9 mouse cellular contexts compared by ENCODE assay signal in the genomic region with DNA sequence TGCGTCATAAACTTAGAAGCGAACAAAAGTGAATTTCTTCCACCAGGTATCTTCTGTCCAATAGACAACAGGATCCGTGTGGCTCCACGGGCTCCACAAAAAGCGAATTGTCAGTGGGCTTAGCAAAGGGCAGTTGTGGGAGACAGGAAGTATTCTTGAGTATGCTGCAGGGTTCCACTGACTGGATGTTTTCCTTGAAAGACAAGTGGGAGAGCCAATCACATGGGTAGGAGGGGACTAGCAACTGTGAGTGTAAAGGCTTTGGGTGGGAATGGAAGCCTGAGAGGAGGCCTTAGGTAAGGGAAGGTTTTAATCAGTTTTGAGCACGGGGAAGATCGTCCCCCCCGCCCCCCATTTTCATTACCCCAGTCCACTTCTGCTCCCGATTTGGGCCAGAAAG. TPM values are rescaled to one million over a fixed set of nuclear protein-coding genes. Genes with fewer than 3 reads are reported as not detected.
DNase-seq lines count a peak whose midpoint lies in the region; ATAC-seq and TF ChIP-seq lines count a peak whose summit lies in the region.
"Had no signal": no experiment of that assay in that cellular context is flagged by ENCODE, and none has a peak within 500 bp of the region (broad histone marks: within the 10 kb centered on the region; RNA-seq: fewer than 3 reads in every experiment).

No protein-coding gene starts in this region.

- no peak for TF ChIP-seq CTCF in forebrain, postnatal 0 days (IDR thresholded peaks at IDR 0.05; ENCODE audit: low read depth)

- H3K4me2 ChIP-seq in kidney, embryonic 14.5 days (replicated peaks; ENCODE audit: low read depth, low read length): no peak overlapping the region
- H3K4me2 ChIP-seq in forebrain, postnatal 0 days (ENCODE audit: low read depth): no peak overlapping the region
- H3K4me2 ChIP-seq: liver, embryonic 13.5 days had no signal

- H3K36me3 ChIP-seq in kidney, embryonic 14.5 days (ENCODE audit: control insufficient read depth, insufficient read depth, low read length): no peaks in the 10 kb centered on the region
- H3K36me3 ChIP-seq in forebrain, postnatal 0 days (ENCODE audit: insufficient read depth): no peaks in the 10 kb centered on the region
- H3K36me3 ChIP-seq: liver, embryonic 13.5 days had no signal

- H3K9me3 ChIP-seq in kidney, embryonic 14.5 days (ENCODE audit: control insufficient read depth, low read length): no peaks in the 10 kb centered on the region
- H3K9me3 ChIP-seq in forebrain, postnatal 0 days (ENCODE audit: low read length): no peaks in the 10 kb centered on the region
- H3K9me3 ChIP-seq: liver, embryonic 13.5 days had no signal

- 67% methylated on average over 9 of the region's 9 CpGs for WGBS in kidney, embryonic 14.5 days
- 75% methylated on average over 9 of the region's 9 CpGs for WGBS in forebrain, postnatal 0 days

- no peaks in the 10 kb centered on the region for H3K27me3 ChIP-seq in kidney, embryonic 14.5 days (ENCODE audit: control insufficient read depth, insufficient read depth, low read length)
- H3K27me3 ChIP-seq in forebrain, postnatal 0 days (ENCODE audit: insufficient read depth, low read length): no peaks in the 10 kb centered on the region

- H3K9ac ChIP-seq in kidney, embryonic 14.5 days (ENCODE audit: low read depth, low read length): no peak overlapping the region
- no peak overlapping the region for H3K9ac ChIP-seq in forebrain, postnatal 0 days
- H3K9ac ChIP-seq: liver, embryonic 13.5 days had no signal

- no peak for DNase-seq in kidney, adult 11 months
- DNase-seq in NIH3T3 (ENCODE audit: low read depth): peak; percentile 54
- peak; percentile 59 for DNase-seq in forebrain, postnatal 0 days
- peak; percentile 20 for DNase-seq in lung, postnatal 25 days (ENCODE audit: low spot score)
- DNase-seq in spleen, adult 12 weeks (ENCODE audit: low spot score): no peak
- no peak for DNase-seq in thymus, adult 18-20 months
- no peak for DNase-seq in layer of hippocampus, adult 8-10 months (ENCODE audit: low spot score in 2 of 2)
- DNase-seq: liver, embryonic 13.5 days had no signal

- H3K4me1 ChIP-seq in kidney, embryonic 14.5 days (ENCODE audit: control insufficient read depth, insufficient read depth, low read length): no peaks in the 10 kb centered on the region
- H3K4me1 ChIP-seq in forebrain, postnatal 0 days (ENCODE audit: insufficient read depth): no peaks in the 10 kb centered on the region
- H3K4me1 ChIP-seq: liver, embryonic 13.5 days had no signal

- peak; percentile 90 for ATAC-seq in kidney, embryonic 14.5 days (ENCODE audit: low FRiP score, low TSS enrichment)
- peak; percentile 88 for ATAC-seq in forebrain, postnatal 0 days

- H3K4me3 ChIP-seq in kidney, embryonic 14.5 days (ENCODE audit: low read length): no peak overlapping the region
- H3K4me3 ChIP-seq in forebrain, postnatal 0 days (ENCODE audit: low read depth, low read length): no peak overlapping the region
- H3K4me3 ChIP-seq: liver, embryonic 13.5 days had no signal

- no peak overlapping the region for H3K27ac ChIP-seq in kidney, embryonic 14.5 days (ENCODE audit: low read depth, low read length)
- no peak overlapping the region for H3K27ac ChIP-seq in forebrain, postnatal 0 days (ENCODE audit: low read depth, low read length)
- H3K27ac ChIP-seq: liver, embryonic 13.5 days had no signal

RNA-seq across cellular contexts. Expression of a gene that starts 16.9 kb away (rescaled TPM):
- 10.4 and 12.8 TPM in 2 replicates for polyA plus RNA-seq in kidney, embryonic 14.5 days (2014; fragmentation: Nextera tagmentation; extraction: Ambion mirVana)
- total RNA-seq in forebrain, postnatal 0 days (2014; rRNA removed): 3.5 and 3.6 TPM in 2 replicates
- polyA plus RNA-seq in forebrain, postnatal 0 days (2015; fragmentation: Nextera tagmentation; extraction: Ambion mirVana): 3.8 and 5.5 TPM in 2 replicates
- under 1 TPM in 2 of 4 experiments, not detected in 2; 0.31 to 0.40 TPM for total RNA-seq in layer of hippocampus, adult 8-10 months (2022)

RNA-seq across cellular contexts. Expression of a gene that starts 24.0 kb away (rescaled TPM):
- polyA plus RNA-seq in kidney, embryonic 14.5 days (2014; fragmentation: Nextera tagmentation; extraction: Ambion mirVana): 19.9 and 23.2 TPM in 2 replicates
- 159 and 160 TPM in 2 replicates for total RNA-seq in forebrain, postnatal 0 days (2014; rRNA removed)
- 86.6 and 104 TPM in 2 replicates for polyA plus RNA-seq in forebrain, postnatal 0 days (2015; fragmentation: Nextera tagmentation; extraction: Ambion mirVana)
- 10 to 100 TPM; 49.8 to 78.3 (median 70.4) TPM for total RNA-seq in layer of hippocampus, adult 8-10 months (2022)

RNA-seq across cellular contexts. Expression of a gene that starts 31.0 kb away (rescaled TPM):
- not detected in 2 replicates for polyA plus RNA-seq in kidney, embryonic 14.5 days (2014; fragmentation: Nextera tagmentation; extraction: Ambion mirVana)
- total RNA-seq in forebrain, postnatal 0 days (2014; rRNA removed): 0.31 and 3.1 TPM in 2 replicates
- 0.29 and 1.3 TPM in 2 replicates for polyA plus RNA-seq in forebrain, postnatal 0 days (2015; fragmentation: Nextera tagmentation; extraction: Ambion mirVana)
- total RNA-seq in layer of hippocampus, adult 8-10 months (2022): not detected
- polyA plus RNA-seq: liver, embryonic 13.5 days had no signal

Comparison
In these comparisons a context has a peak if more than half of its experiments do, and no peak if none do; other contexts are left out.
1. DNase-seq: peak in NIH3T3 (single experiment), forebrain, postnatal 0 days (single experiment) and lung, postnatal 25 days (single experiment); none in kidney, adult 11 months (single experiment), spleen, adult 12 weeks (single experiment), thymus, adult 18-20 months (0 of 2) and layer of hippocampus, adult 8-10 months (0 of 2).